Mouse (Mus musculus): Measurements from ENCODE around the gene Znrf1. TPM values are rescaled to one million over a fixed set of nuclear protein-coding genes. Genes with fewer than 3 reads are reported as not detected.

Gene Znrf1
- polyA plus RNA-seq, 1 experiment from 2014 or later: 48.0 TPM

GRCm38 (mm10) chr8:111513446-111513845 is 22.5 kb upstream of the Znrf1 start:
- Histone ChIP-seq H3K27ac (no peak overlapping the region), H3K27me3 (no peaks in the 10 kb centered on the region), H3K9ac (no peak overlapping the region), H3K4me2 (no peak overlapping the region), H3K36me3 (ENCODE audit: poor library complexity, severe bottlenecking) (no peaks in the 10 kb centered on the region), H3K9me3 (replicated peaks) (no peaks in the 10 kb centered on the region), H3K4me3 (no peak overlapping the region), H3K4me1 (peaks cover 3% of the 10 kb centered on the region)
- ATAC-seq: no peak
- 76% methylated on average over 8 of the region's 8 CpGs for whole genome bisulfite sequencing

- H3K36me3 ChIP-seq (ENCODE audit: poor library complexity, severe bottlenecking): no peaks in the 10 kb centered on the region
- no peaks in the 10 kb centered on the region for H3K27me3 ChIP-seq
- H3K4me1 ChIP-seq: peaks cover 10% of the 10 kb centered on the region
- no peak for ATAC-seq
- no peak overlapping the region for H3K4me2 ChIP-seq
- H3K9ac ChIP-seq: no peak overlapping the region
- no peak overlapping the region for H3K27ac ChIP-seq
- WGBS: 86% methylated on average over 7 of the region's 7 CpGs
- H3K4me3 ChIP-seq: no peak overlapping the region
- no peaks in the 10 kb centered on the region for H3K9me3 ChIP-seq (replicated peaks)
These were observed 19.4 kb upstream of the Znrf1 start for GRCm38 (mm10) chr8:111516451-111517035.

GRCm38 (mm10) chr8:111517466-111517865 is 18.4 kb upstream of the Znrf1 start:
- Histone ChIP-seq H3K27me3 (no peaks in the 10 kb centered on the region), H3K4me1 (peaks cover 10% of the 10 kb centered on the region), H3K4me3 (no peak overlapping the region), H3K36me3 (ENCODE audit: poor library complexity, severe bottlenecking) (no peaks in the 10 kb centered on the region), H3K27ac (no peak overlapping the region), H3K9ac (no peak overlapping the region), H3K4me2 (no peak overlapping the region), H3K9me3 (replicated peaks) (no peaks in the 10 kb centered on the region)
- ATAC-seq: no peak
- WGBS: 92% methylated on average over 2 of the region's 2 CpGs

- H3K27ac ChIP-seq: no peak within 1 kb of the TSS
- H3K4me2 ChIP-seq: peak within 1 kb of the TSS; percentile 73
- ATAC-seq: peak; percentile 100
- H3K9me3 ChIP-seq (replicated peaks): no peaks in the 10 kb centered on the region
- WGBS: under 1% methylated on average over 34 of the region's 34 CpGs
- H3K27me3 ChIP-seq: no peaks in the 10 kb centered on the region
- H3K4me1 ChIP-seq: peaks cover 10% of the 10 kb centered on the region
- H3K9ac ChIP-seq: peak within 1 kb of the TSS; percentile 64
- H3K4me3 ChIP-seq: peak within 1 kb of the TSS; percentile 64
- H3K36me3 ChIP-seq (ENCODE audit: poor library complexity, severe bottlenecking): no peaks in the 10 kb centered on the region
These were observed 14.0 kb upstream of the Znrf1 start, which contains the start of gene Wdr59 for GRCm38 (mm10) chr8:111521713-111522429. Gene Wdr59 (minus strand): TSS chr8:111522092.

GRCm38 (mm10) chr8:111526403-111527024 is 9.4 kb upstream of the Znrf1 start:
- WGBS: 85% methylated on average over 6 of the region's 6 CpGs

GRCm38 (mm10) chr8:111527149-111527548 is 8.7 kb upstream of the Znrf1 start:
- Histone ChIP-seq H3K4me1 (no peaks in the 10 kb centered on the region), H3K9ac (no peak overlapping the region), H3K27me3 (no peaks in the 10 kb centered on the region), H3K27ac (no peak overlapping the region), H3K36me3 (ENCODE audit: poor library complexity, severe bottlenecking) (no peaks in the 10 kb centered on the region), H3K9me3 (replicated peaks) (no peaks in the 10 kb centered on the region), H3K4me2 (no peak overlapping the region), H3K4me3 (no peak overlapping the region)
- WGBS: 75% methylated on average over 8 of the region's 8 CpGs
- ATAC-seq: no peak

More at GRCm38 (mm10) chr8:111526403-111527024, 9.4 kb upstream of the Znrf1 start:
- Histone ChIP-seq H3K9me3 (replicated peaks) (no peaks in the 10 kb centered on the region), H3K36me3 (ENCODE audit: poor library complexity, severe bottlenecking) (no peaks in the 10 kb centered on the region), H3K9ac (no peak overlapping the region), H3K4me1 (0 out of 2 replicates have a peak, but pooled peaks cover under 1% of the 10 kb centered on the region), H3K4me3 (no peak overlapping the region), H3K27me3 (no peaks in the 10 kb centered on the region), H3K4me2 (no peak overlapping the region), H3K27ac (no peak overlapping the region)
- no peak for ATAC-seq

GRCm38 (mm10) chr8:111528071-111528470 is 7.8 kb upstream of the Znrf1 start:
- ATAC-seq: no peak
- H3K36me3 ChIP-seq (ENCODE audit: poor library complexity, severe bottlenecking): no peaks in the 10 kb centered on the region
- H3K9ac ChIP-seq: no peak overlapping the region
- H3K27ac ChIP-seq: no peak overlapping the region
- H3K27me3 ChIP-seq: no peaks in the 10 kb centered on the region
- 70% methylated on average over 5 of the region's 5 CpGs for WGBS
- H3K4me2 ChIP-seq: no peak overlapping the region
- H3K4me3 ChIP-seq: no peak overlapping the region
- no peaks in the 10 kb centered on the region for H3K4me1 ChIP-seq
- no peaks in the 10 kb centered on the region for H3K9me3 ChIP-seq (replicated peaks)

GRCm38 (mm10) chr8:111531191-111531590 is 4.7 kb upstream of the Znrf1 start:
- no peak for ATAC-seq
- Histone ChIP-seq H3K4me3 (no peak overlapping the region), H3K4me1 (no peaks in the 10 kb centered on the region), H3K36me3 (ENCODE audit: poor library complexity, severe bottlenecking) (no peaks in the 10 kb centered on the region), H3K9me3 (replicated peaks) (no peaks in the 10 kb centered on the region), H3K27ac (no peak overlapping the region), H3K4me2 (no peak overlapping the region), H3K9ac (no peak overlapping the region), H3K27me3 (no peaks in the 10 kb centered on the region)
- WGBS: 80% methylated on average over 12 of the region's 12 CpGs

- no peaks in the 10 kb centered on the region for H3K27me3 ChIP-seq
- no peaks in the 10 kb centered on the region for H3K4me1 ChIP-seq
- H3K36me3 ChIP-seq (ENCODE audit: poor library complexity, severe bottlenecking): no peaks in the 10 kb centered on the region
- no peak for ATAC-seq
- no peaks in the 10 kb centered on the region for H3K9me3 ChIP-seq (replicated peaks)
- WGBS: 84% methylated on average over 17 of the region's 17 CpGs
- H3K9ac ChIP-seq: no peak overlapping the region
- no peak overlapping the region for H3K4me2 ChIP-seq
- no peak overlapping the region for H3K27ac ChIP-seq
- H3K4me3 ChIP-seq: no peak overlapping the region
These were observed 4.3 kb upstream of the Znrf1 start for GRCm38 (mm10) chr8:111531621-111532020.

GRCm38 (mm10) chr8:111533503-111533902 is 2.4 kb upstream of the Znrf1 start:
- no peaks in the 10 kb centered on the region for H3K36me3 ChIP-seq (ENCODE audit: poor library complexity, severe bottlenecking)
- H3K27ac ChIP-seq: no peak overlapping the region
- H3K4me1 ChIP-seq: peaks cover 8% of the 10 kb centered on the region
- H3K4me3 ChIP-seq: no peak overlapping the region
- H3K9ac ChIP-seq: no peak overlapping the region
- no peak overlapping the region for H3K4me2 ChIP-seq
- H3K9me3 ChIP-seq (replicated peaks): no peaks in the 10 kb centered on the region
- H3K27me3 ChIP-seq: no peaks in the 10 kb centered on the region
- no peak for ATAC-seq
- WGBS: 61% methylated on average over 4 of the region's 4 CpGs

GRCm38 (mm10) chr8:111535491-111535890 is 406 bp upstream of the Znrf1 start:
- Histone ChIP-seq H3K27ac (no peak overlapping the region), H3K36me3 (ENCODE audit: poor library complexity, severe bottlenecking) (no peaks in the 10 kb centered on the region), H3K9me3 (replicated peaks) (no peaks in the 10 kb centered on the region), H3K9ac (no peak overlapping the region), H3K27me3 (no peaks in the 10 kb centered on the region), H3K4me3 (peak overlapping the region; percentile 99), H3K4me2 (peak overlapping the region; percentile 76), H3K4me1 (peaks cover 28% of the 10 kb centered on the region)
- WGBS: 38% methylated on average over 5 of the region's 5 CpGs
- no peak for ATAC-seq

- WGBS: under 1% methylated on average over 62 of the region's 64 CpGs
- peak overlapping the region; percentile 99 for H3K4me3 ChIP-seq
- no peaks in the 10 kb centered on the region for H3K27me3 ChIP-seq
- peaks cover 3% of the 10 kb centered on the region; the same call in 1 of the 2 replicates for H3K36me3 ChIP-seq (ENCODE audit: poor library complexity, severe bottlenecking)
- H3K4me1 ChIP-seq: peaks cover 40% of the 10 kb centered on the region
- H3K4me2 ChIP-seq: peak overlapping the region; percentile 76
- peak; percentile 52 for ATAC-seq
- no peaks in the 10 kb centered on the region for H3K9me3 ChIP-seq (replicated peaks)
- peak overlapping the region; percentile 98 for H3K9ac ChIP-seq
- peak overlapping the region; percentile 95 for H3K27ac ChIP-seq
These were observed 1.3 kb downstream of the Znrf1 start for GRCm38 (mm10) chr8:111536978-111537764.
